Mouse (Mus musculus): ENCODE measurements at regions not wholly inside any gene's neighbourhood (a gene's known extent, or its start where the extent isn't known, plus 50 kb on each side); places are given as distances from the start of the nearest gene placed in this dataset.

DNA sequence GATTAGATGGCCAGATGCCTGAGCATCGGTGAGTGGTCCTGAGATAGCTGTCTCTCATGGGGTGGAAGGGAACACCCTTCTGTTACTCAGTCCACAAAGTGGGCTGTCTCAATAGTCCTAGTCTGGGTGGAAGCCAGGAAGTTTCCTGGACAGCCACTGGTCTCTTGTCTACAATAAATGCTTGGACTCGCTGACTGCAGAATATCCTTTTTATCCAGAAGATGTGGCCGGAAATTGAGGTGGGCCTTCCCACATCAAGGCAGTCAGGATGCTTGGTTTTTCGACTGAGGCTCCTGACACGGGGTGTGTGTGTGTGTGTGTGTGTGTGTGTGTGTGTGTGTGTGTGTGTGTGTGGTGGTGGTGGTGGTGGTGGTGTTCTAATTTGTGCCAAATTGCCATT is 91.0 kb downstream of the Cpn2 start:
- Histone ChIP-seq H3K4me3 (replicated peaks) (no peak overlapping the region), H3K4me1 (peaks cover 98% of the 10 kb centered on the region), H3K27me3 (replicated peaks) (peaks cover 3% of the 10 kb centered on the region), H3K9me3 (no peaks in the 10 kb centered on the region), H3K36me3 (replicated peaks; ENCODE audit: low read length) (no peaks in the 10 kb centered on the region)
- no peak for TF ChIP-seq GATA1 (IDR thresholded peaks at IDR 0.05; ENCODE audit: borderline replicate concordance, low read length)
- TF ChIP-seq FLI1 (IDR thresholded peaks at IDR 0.05; ENCODE audit: low read length): no peak

DNA sequence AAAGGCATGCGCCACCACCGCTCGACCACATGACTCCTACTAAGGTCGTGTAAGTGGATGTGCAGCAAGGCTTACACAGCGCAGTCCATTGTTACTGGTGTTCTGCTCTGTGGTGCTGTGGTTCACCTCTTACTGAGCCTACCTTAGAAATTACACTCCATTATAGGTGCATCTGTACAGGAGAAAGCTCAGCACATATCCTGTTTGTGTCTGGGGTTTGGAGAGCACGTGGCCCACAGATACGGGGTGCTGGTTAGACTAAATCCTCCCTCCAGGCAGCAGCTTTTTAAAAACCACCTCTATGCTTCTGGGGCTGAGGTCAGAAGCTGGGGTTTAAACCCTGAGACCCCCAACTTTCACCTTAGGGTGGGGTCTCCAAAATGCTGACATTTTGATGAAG is 89.5 kb downstream of the Cpn2 start:
- no peaks in the 10 kb centered on the region for H3K9me3 ChIP-seq
- no peak overlapping the region for H3K4me3 ChIP-seq (replicated peaks)
- TF ChIP-seq FLI1 (IDR thresholded peaks at IDR 0.05; ENCODE audit: low read length) (no peak), GATA1 (IDR thresholded peaks at IDR 0.05; ENCODE audit: borderline replicate concordance, low read length) (no peak)
- no peaks in the 10 kb centered on the region for H3K36me3 ChIP-seq (replicated peaks; ENCODE audit: low read length)
- peaks cover 98% of the 10 kb centered on the region for H3K4me1 ChIP-seq
- no peaks in the 10 kb centered on the region for H3K27me3 ChIP-seq (replicated peaks)

DNA sequence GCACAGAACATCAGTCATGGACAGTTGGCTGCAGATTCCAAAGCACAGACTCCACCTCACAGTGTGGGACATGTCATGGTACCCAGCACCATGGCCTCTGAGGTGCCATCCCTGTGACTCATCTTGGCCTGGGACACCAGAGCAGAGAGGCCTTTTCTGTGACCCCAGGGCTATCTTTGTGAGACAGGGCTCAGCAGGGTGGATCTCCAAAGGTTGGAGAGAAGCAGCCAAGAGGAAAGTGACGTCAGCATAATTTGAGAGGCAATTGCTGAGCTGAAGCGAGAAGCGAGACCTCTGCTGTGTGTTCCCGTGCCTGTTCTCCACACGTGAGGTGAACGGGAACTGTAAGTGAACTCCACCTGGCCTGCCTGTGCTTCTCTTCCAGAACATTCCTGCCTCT is 88.7 kb downstream of the Cpn2 start:
- no peaks in the 10 kb centered on the region for H3K9me3 ChIP-seq
- peaks cover 98% of the 10 kb centered on the region for H3K4me1 ChIP-seq
- TF ChIP-seq GATA1 (IDR thresholded peaks at IDR 0.05; ENCODE audit: borderline replicate concordance, low read length): no peak
- TF ChIP-seq FLI1 (IDR thresholded peaks at IDR 0.05; ENCODE audit: low read length): no peak
- H3K27me3 ChIP-seq (replicated peaks): no peaks in the 10 kb centered on the region
- peak overlapping the region; percentile 19 for H3K4me3 ChIP-seq (replicated peaks)
- no peaks in the 10 kb centered on the region for H3K36me3 ChIP-seq (replicated peaks; ENCODE audit: low read length)

DNA sequence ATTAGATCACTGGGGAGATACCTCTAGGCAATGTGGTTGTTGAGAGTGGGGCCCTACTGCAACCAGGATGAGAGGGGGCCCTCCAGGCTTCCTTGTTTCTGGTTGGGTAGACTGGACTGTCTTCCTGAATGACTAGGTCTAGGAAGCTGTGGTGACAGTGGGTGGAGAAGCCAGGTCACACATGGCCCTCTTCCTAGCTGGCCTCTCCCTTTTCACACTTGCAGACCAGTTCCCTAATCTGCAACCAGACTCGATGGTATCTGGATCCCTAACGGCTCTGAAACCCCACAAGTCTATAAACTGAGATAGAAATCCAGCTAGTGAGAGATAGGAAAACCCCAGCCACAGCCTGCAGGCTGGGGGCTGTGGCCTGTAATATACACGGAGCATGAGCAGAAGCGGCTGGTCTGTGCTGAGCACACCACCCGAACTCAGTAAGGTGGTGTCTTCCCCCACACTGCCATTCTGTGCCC is 87.8 kb downstream of the Cpn2 start:
- Histone ChIP-seq H3K27me3 (replicated peaks) (no peaks in the 10 kb centered on the region), H3K36me3 (replicated peaks; ENCODE audit: low read length) (no peaks in the 10 kb centered on the region), H3K4me1 (peaks cover 98% of the 10 kb centered on the region), H3K9me3 (no peaks in the 10 kb centered on the region), H3K4me3 (replicated peaks) (peak overlapping the region; percentile 69)
- TF ChIP-seq FLI1 (IDR thresholded peaks at IDR 0.05; ENCODE audit: low read length): no peak
- no peak for TF ChIP-seq GATA1 (IDR thresholded peaks at IDR 0.05; ENCODE audit: borderline replicate concordance, low read length)

DNA sequence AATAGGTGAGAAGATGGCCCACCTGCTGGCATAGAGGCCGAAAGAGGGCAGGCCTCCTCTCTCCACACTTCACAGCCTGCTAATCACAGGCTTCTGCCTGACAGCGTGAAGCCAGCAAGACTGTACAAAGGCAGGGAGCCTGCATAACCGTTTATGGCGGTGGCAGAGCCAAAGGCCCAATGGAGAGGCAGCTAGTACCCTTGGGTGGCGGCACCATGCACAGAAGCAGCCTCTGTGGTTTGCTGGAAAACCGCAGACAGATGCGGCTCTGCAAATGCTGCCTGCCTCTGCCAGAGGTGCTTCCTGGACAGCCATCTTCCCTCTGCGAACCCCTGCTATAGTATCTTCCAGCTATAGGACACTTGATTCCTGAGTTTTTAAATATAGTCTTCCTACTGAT is 86.2 kb downstream of the Cpn2 start:
- Histone ChIP-seq H3K4me3 (replicated peaks) (peak overlapping the region; percentile 46), H3K36me3 (replicated peaks; ENCODE audit: low read length) (no peaks in the 10 kb centered on the region), H3K27me3 (replicated peaks) (no peaks in the 10 kb centered on the region), H3K9me3 (no peaks in the 10 kb centered on the region), H3K4me1 (peaks cover 99% of the 10 kb centered on the region)
- no peak for TF ChIP-seq GATA1 (IDR thresholded peaks at IDR 0.05; ENCODE audit: borderline replicate concordance, low read length)
- TF ChIP-seq FLI1 (IDR thresholded peaks at IDR 0.05; ENCODE audit: low read length): no peak

DNA sequence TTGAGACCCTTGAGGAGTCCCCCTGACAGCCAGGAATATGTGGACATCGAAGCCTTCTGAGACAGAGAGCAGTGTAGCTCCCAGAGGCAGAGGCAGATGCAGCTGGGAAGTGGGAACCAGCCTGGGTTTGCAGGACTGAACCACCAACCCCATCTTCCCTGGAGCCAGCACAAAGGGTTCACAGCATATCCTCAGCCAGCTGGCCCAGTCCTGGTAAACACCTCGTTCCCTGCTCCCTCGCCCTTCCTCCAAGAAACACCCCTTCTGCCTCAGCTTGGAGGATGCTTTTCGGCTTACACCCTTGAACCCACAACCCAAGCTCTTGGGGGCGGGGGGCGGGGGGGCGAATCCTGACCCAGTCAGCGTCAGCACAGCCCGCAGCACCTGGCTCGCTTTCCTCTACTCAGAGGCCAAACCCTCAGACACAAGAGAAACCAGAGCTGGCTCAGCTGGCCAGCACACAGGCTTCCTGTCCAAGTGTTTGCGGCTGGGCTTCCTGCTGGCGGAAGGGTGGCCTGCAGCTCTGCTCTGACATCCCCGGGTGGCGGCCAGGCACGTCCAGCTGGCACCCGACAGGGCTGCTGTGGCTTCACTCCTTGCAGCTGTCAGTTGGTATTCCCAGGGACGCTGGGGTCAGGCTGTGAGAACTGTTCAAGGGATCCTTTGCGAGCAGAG is 82.6 kb downstream of the Cpn2 start:
- no peaks in the 10 kb centered on the region for H3K27me3 ChIP-seq (replicated peaks)
- H3K36me3 ChIP-seq (replicated peaks; ENCODE audit: low read length): no peaks in the 10 kb centered on the region
- H3K9me3 ChIP-seq: no peaks in the 10 kb centered on the region
- H3K4me3 ChIP-seq (replicated peaks): peak overlapping the region; percentile 88
- peaks cover 97% of the 10 kb centered on the region for H3K4me1 ChIP-seq
- TF ChIP-seq GATA1 (IDR thresholded peaks at IDR 0.05; ENCODE audit: borderline replicate concordance, low read length) (no peak), FLI1 (IDR thresholded peaks at IDR 0.05; ENCODE audit: low read length) (peak; percentile 72)

DNA sequence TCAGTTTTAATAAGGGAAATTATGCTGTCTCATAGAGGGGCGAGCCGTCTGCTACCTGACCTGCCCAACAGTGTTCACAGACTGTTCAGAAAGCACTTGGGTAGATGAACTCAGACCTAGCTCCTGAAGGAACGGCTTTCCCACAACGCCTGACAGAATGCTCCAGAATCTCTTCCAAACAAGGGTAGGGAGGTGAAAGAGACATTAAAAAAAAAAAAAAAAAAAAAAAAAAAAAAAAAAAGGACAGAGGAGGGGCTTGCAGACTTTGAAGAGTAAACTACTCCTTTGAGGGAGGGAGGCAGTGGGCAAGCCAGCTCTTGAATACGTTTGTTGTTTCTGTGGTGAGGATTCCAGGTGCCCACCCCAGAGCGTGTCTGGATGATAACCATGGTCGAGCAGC is 81.6 kb downstream of the Cpn2 start:
- Histone ChIP-seq H3K9me3 (no peaks in the 10 kb centered on the region), H3K4me1 (peaks cover 92% of the 10 kb centered on the region), H3K27me3 (replicated peaks) (no peaks in the 10 kb centered on the region), H3K36me3 (replicated peaks; ENCODE audit: low read length) (no peaks in the 10 kb centered on the region), H3K4me3 (replicated peaks) (peak overlapping the region; percentile 91)
- no peak for TF ChIP-seq GATA1 (IDR thresholded peaks at IDR 0.05; ENCODE audit: borderline replicate concordance, low read length)
- TF ChIP-seq FLI1 (IDR thresholded peaks at IDR 0.05; ENCODE audit: low read length): no peak

DNA sequence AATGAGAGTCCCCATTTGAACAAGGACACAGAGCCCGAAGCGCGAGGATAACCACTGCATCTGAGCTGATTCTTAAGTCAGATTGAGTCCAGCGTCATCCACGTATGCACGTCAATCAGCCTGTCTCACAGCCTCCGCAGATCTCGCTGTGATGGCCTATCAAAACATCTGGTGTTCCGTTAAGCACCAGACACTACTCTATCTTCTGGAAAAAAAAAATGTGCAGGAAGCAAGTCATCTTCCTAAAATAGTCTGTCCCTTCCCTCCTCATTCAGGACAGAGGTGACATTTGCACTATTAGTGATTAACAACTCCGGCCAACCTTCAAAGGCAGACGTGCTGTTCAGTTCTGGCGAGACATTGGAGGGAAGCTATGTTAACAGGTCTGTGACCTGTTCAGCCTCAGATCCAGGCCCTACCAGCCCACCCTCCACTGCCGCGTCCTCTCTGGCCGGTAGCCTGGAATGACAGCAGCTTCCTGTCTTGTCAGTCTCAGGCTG is 81.0 kb downstream of the Cpn2 start:
- peak overlapping the region; percentile 91 for H3K4me3 ChIP-seq (replicated peaks)

DNA sequence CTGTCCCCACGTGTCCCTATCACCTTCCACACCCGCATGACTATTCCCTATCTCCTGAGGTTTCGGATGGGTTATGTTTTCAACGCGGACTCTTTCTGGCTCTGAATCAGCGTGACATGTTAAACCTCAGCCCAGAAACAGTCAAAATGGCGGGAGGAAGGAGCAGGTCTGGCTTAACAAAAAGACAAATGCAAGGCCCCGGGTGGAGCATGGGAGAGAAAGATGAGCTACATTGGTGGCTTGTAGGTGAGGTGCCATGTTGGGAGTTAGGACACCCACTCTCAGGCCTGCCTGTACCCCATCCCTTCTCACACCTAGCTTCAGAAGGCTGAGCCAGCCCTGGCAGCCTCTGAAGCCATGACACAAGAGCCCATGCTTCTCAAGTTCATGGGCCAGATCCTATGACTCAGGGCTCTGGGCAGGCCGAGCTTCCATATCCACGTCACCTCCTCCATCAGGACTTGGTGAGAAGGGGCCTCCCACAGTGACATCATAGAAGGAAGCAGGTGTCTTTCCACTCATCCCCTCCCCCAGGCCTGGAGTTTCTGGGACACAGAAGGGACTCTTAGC is 80.5 kb downstream of the Cpn2 start:
- Histone ChIP-seq H3K36me3 (replicated peaks; ENCODE audit: low read length) (no peaks in the 10 kb centered on the region), H3K4me3 (replicated peaks) (peak overlapping the region; percentile 91), H3K4me1 (peaks cover 92% of the 10 kb centered on the region), H3K9me3 (no peaks in the 10 kb centered on the region), H3K27me3 (replicated peaks) (peaks cover 5% of the 10 kb centered on the region)
- no peak for TF ChIP-seq GATA1 (IDR thresholded peaks at IDR 0.05; ENCODE audit: borderline replicate concordance, low read length)
- TF ChIP-seq FLI1 (IDR thresholded peaks at IDR 0.05; ENCODE audit: low read length): no peak

More for the DNA sequence above, 81.0 kb downstream of the Cpn2 start:
- H3K4me1 ChIP-seq: peaks cover 92% of the 10 kb centered on the region
- H3K27me3 ChIP-seq (replicated peaks): peaks cover 4% of the 10 kb centered on the region
- no peaks in the 10 kb centered on the region for H3K36me3 ChIP-seq (replicated peaks; ENCODE audit: low read length)
- TF ChIP-seq GATA1 (IDR thresholded peaks at IDR 0.05; ENCODE audit: borderline replicate concordance, low read length): no peak
- TF ChIP-seq FLI1 (IDR thresholded peaks at IDR 0.05; ENCODE audit: low read length): no peak
- no peaks in the 10 kb centered on the region for H3K9me3 ChIP-seq

DNA sequence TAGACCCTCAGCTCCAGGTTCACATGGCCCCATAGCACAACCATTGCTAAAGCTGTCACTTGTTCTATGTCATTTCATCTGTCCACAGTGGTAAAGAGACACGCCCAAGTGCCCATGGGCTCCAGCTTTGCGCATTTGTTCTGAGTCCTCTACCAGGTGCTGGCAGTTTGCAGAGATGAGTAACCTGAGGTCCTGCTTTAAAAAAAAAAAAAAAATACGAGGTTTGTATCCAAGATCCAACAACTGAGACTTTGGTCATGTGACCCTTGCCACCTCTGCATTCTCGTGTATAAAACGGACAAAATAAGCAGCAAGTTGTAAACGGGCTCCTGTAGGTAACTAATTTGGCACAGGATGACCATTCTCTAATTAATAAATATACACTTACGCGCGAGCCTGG is 79.9 kb downstream of the Cpn2 start:
- no peak for TF ChIP-seq FLI1 (IDR thresholded peaks at IDR 0.05; ENCODE audit: low read length)
- no peak for TF ChIP-seq GATA1 (IDR thresholded peaks at IDR 0.05; ENCODE audit: borderline replicate concordance, low read length)
- peak overlapping the region; percentile 91 for H3K4me3 ChIP-seq (replicated peaks)
- peaks cover 5% of the 10 kb centered on the region for H3K27me3 ChIP-seq (replicated peaks)
- H3K4me1 ChIP-seq: peaks cover 90% of the 10 kb centered on the region
- H3K9me3 ChIP-seq: no peaks in the 10 kb centered on the region
- no peaks in the 10 kb centered on the region for H3K36me3 ChIP-seq (replicated peaks; ENCODE audit: low read length)

Measured in megakaryocyte, embryonic 14.5 days (primary cell).